Mouse (Mus musculus): ENCODE data around the gene Iapp.
"Not testable (repeated sequence)": the region's sequence is repeated elsewhere in the genome, so short reads cannot be mapped to it uniquely, and the experiment has no call there.

Gene Iapp

DNA sequence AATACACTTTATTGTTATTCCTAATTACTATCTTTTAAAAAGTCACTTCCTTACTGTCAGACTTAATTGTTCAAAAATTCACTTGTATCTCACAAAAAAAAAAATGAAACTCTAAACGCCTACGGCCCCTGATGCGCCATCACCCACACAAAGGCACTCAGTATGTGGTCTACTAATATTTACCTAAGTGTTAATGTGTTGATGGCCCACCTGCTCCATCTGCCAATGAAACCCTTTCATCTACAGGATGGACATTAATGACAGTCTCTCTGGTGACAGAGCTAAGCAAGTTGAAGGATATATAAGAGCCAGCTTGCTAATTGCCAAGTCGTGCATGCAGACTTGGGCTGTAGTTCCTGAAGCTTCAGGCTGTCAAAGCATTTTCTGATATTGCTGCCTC lies at the start of gene Iapp:
TSS of gene Iapp (plus strand) at position 326 of the 400 bp plus-strand sequence.
- no peak for DNase-seq (ENCODE audit: low read depth)

DNA sequence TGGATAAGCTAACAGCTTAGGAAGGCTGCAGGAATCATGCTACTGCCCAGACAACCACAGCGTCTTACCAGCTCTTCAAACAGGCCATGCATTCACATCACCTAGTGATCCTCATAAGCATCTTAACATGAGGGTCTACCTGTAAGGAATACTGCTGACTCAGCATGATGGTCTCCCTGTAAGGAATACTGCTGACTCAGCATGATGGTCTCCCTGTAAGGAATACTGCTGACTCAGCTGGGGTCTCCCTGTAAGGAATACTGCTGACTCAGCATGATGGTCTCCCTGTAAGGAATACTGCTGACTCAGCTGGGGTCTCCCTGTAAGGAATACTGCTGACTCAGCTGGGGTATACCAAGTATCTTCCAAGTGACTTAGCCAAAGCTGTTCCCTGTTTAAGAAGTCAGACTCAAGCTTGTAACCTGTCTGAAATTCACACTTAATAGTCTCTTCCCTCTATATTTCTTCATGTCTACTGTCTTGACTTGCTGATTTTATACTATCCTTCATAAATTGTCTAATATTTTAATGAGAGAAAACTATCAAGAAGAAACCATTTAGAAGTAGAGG lies 47.4 kb upstream of the Iapp start:
- not testable (repeated sequence) for DNase-seq (ENCODE audit: low read depth)

DNA sequence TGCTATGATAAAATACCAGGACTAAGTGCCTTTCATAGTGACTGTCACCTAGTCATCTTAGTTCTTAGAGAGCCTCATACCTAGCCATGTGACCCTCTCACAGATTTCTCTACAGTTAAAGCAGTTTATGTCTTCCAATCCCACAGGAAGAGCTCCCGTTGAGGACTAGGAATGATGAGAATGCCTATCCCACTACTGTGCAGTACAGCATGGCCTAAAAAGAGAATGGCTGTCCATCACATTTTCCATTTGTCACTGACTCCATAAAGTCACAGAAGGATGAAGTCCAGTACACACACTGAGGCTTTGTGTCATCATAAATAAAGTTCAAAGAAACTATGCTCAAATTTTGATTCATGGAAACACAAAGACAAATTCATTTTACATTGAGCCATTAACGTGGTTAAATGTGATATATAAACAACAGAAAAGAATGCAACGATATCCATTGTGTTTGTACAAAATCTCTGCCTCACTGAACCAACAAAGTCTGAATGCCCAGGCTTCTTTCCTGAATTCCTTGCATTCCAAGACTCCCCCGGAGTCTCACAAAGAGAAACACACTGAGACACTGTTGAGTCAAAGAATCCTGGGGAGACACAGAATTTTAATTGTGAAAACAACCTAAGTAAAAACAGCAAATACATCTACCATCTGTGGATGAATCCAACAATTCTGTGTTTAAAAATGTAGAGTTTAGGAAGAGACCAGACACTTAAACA lies 22.3 kb upstream of the Iapp start:
- no peak for DNase-seq (ENCODE audit: low read depth)

DNA sequence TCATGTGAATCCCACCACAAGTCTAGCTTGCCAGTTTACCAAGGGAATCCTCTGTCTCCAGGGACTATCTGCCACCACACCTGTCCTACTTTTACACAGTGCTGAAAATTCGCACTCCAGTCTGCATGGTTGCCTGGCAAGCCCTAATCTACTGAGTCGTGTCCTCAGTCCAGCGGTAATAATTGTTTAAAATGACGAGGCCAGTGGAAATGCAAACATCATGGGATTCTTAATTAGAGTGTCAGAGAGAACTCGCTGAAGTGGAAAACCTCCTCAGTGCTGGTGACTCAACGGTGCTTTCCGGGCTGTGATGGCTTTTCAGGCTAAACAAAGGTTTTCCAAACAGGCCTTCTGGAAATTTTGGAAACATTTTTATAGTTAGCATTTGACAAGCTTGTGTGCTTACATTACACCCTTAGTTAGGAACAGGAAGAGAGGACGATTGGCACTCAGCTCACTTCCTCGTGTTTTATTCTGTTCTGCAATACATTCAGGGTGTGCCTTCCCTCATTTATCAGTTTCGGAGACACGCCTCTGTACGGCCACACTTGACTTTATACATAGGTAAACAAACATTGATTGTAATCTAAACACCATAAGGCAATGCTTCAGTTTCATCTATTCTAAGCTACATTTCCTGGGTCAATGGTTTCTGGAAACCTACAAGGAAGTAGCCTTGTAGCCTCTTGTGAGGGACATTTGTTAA lies 8.7 kb upstream of the Iapp start:
- no peak for DNase-seq (ENCODE audit: low read depth)

DNA sequence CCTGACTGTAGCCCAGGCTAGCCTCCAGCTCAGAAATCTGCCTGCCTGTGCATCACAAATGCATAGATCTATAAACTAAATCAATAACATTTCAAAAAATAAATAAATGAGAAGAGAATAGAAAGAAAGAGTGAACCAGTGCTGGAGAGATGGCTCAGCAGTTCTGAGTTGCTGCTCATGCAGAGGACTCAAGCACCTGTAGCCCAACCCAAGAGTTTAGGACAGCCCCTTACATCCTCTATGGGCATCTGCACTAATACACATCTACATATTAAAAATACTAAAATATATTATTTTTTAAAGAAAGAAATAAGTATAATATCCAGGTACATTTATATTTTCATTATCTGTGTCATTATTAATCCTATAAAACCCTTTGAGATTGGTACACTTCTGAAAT lies 6.9 kb downstream of the Iapp start:
- no peak for DNase-seq (ENCODE audit: low read depth)

DNA sequence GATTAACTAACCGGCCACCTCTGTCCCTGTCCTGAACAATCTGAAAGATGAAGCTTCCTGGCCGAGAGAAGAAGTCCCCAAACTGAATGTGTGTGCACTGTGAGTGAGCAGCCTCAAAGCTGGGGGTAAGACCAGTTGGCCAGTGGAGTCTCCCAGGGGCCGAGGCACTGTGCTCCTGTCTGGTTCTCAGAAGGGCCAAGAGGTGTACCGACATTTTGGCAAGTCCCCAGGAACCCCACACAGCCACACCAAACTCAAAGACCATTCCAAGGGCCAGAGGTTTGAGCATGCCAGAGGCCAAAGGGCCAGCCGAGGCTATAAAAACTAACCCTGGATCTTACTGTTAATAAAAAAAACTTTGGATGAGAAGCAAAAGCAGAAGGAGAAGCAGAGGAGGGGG lies 16.1 kb downstream of the Iapp start:
- no peak for DNase-seq (ENCODE audit: low read depth)

DNA sequence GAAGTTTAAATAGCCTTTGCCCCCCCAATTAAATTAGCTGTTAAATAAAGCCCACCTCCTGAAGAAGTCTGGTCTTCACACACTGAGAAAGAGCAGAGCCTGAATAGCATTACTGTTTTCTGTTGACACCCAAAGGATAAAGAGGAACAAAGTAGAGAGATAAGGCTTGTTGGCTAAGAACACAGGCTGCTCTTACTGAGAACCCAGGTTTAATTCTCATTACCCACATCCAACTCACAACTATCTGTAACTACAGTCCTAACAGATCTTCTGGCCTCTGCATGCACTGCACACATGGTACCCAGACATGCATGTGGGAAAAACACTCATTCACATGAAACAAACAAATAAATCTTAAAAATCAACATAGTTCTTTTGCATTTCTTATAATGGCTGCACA lies 18.9 kb downstream of the Iapp start:
- no peak for DNase-seq (ENCODE audit: low read depth)

DNA sequence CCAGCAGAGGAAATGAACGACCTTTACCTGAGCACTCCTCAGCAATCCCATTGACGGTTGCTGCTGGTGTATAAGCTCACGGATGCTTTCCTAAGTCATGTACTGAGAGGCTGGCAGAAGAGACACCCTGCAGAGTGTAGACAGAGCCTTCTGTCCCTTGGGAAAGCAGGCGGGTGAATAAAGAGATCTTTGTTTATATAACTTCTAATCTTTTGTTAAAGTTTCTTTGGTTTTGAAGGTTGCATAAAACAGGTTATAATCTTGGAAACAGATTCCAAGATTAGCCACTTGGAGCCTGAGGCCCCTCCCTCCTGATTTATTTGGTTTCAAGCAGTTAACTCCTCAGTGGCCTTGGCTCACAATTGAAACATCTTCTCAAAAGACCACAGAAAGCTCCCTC lies 24.7 kb downstream of the Iapp start, which contains the start of gene Slco1a5:
TSS of gene Slco1a5 (minus strand) at position 101 of the 400 bp plus-strand sequence.
- DNase-seq (ENCODE audit: low read depth), result no peak

DNA sequence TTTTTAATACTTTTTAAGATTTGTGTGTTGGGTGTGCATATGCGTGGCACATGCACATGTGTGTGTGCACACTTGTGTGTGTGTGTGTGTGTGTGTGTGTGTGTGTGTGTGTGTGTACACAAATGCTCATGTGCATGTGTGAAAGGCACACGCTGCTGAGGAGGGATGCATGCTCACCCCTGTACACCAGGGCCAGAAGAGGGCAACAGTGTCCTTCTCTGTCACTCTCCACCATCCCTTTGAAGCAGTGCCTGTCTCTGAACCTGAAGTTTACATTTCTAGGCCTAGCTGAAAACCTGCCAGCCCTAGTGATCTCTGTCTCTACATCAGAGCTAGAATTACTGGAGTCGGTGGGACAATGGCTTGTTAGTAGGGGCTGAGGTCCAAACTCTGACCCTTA lies 28.4 kb downstream of the Iapp start:
- DNase-seq (ENCODE audit: low read depth), result no peak

DNA sequence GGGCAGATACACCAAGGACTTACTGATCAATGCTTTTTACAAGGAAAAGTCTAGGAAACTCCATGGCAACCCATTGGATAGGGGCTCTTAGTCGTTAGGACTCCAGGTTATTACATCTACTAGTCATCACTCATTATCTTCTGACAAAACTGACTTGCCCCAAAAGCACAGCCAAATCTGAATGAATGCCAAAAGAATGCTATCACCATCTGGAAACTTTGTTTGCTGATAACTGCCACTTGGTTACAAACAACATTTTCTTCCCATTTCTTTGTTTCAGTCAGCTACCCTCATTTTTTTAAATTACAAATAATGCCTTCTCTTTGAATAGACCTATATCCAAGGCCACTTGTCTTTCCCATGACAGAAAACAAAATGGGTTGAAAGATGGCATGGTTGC lies 31.0 kb downstream of the Iapp start:
- DNase-seq (ENCODE audit: low read depth), result no peak

DNA sequence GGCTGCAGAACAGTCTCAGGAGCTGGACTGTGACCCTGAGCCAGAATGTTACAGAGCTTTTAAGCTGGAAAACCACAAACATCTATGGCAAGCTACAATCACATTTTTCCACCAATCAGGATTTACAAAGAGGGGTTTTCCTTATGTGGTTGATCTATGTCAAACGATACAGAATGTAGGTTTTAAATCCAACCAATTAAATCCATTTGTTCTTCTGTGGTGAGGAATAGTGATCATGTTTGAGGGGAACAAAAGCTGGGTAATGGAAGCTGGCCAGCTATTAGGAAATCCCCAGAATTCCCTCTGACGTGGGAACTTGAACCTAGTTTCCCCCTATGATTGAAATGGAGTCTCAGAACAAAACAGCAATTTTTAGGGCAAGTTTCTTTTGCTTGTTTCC lies 40.7 kb downstream of the Iapp start:
- DNase-seq (ENCODE audit: low read depth), result no peak

DNA sequence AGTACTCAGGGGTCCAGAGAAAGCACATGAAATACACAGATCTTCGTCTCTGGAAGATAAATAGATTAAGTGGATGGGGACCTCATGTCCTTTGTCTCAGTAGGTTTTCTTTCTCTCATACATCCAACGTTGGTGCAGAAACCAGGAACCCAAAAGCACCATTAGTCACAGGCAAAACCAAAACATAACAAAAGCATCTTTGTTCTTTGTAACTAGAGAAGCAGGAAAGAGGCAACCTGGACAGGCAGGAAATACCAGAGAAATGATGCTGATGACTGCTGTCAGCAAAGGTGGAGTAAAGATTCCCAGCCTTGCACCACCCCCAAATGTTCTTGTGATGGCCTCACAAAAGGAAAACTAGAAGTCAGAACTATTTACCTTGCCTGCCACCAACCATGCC lies 41.4 kb downstream of the Iapp start:
- no peak for DNase-seq (ENCODE audit: low read depth)

DNA sequence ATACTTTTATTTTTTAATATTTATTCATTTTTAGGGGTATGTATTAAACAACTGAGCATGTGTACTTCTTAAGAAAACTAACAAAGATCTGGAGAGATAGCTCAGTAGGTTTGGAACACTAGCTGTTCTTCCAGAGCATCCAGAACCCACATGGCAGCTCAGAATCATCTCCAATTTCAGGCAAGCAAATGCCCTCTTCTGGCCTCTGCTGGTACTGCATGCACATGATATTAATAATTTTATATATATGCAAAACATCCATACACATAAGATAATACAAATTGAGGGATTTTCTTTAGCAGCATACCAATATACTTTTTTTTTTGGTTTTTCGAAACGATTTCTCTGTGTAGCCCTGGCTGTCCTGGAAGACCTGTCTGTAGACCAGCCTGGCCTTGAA lies 45.3 kb downstream of the Iapp start:
- DNase-seq (ENCODE audit: low read depth), result peak; percentile 79

DNA sequence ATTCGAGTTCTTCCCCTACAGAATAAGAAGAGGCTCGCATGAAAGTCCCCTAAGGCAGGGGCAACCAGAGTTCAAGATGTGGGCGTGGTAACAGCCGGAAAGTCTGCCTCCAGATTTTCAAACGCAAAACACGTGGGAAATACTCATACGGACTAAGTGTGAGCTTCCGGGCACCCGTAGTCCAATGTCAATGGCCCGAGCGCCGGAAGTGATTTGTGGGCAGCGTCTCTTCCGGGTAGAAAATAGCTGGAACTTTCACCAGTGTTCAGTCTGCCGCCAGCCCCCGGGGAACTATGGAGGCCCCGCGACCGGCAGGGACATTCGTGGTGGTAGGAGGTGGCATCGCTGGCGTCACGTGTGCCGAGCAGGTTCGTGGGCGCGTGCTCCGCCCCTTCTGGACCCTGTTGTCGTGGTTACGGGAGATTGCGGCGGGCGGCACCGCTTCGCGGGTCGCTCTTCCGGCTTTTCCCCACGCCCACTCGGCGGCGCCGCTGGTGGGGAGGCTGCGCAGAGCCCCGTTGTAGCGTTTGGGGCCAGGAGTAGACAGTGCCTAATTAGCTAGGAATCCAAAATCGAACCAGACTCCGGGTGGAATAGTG lies 47.3 kb downstream of the Iapp start, which contains the start of gene Pyroxd1:
TSS of gene Pyroxd1 (plus strand) at position 215 of the 599 bp plus-strand sequence.
- peak; percentile 94 for DNase-seq (ENCODE audit: low read depth)

DNA sequence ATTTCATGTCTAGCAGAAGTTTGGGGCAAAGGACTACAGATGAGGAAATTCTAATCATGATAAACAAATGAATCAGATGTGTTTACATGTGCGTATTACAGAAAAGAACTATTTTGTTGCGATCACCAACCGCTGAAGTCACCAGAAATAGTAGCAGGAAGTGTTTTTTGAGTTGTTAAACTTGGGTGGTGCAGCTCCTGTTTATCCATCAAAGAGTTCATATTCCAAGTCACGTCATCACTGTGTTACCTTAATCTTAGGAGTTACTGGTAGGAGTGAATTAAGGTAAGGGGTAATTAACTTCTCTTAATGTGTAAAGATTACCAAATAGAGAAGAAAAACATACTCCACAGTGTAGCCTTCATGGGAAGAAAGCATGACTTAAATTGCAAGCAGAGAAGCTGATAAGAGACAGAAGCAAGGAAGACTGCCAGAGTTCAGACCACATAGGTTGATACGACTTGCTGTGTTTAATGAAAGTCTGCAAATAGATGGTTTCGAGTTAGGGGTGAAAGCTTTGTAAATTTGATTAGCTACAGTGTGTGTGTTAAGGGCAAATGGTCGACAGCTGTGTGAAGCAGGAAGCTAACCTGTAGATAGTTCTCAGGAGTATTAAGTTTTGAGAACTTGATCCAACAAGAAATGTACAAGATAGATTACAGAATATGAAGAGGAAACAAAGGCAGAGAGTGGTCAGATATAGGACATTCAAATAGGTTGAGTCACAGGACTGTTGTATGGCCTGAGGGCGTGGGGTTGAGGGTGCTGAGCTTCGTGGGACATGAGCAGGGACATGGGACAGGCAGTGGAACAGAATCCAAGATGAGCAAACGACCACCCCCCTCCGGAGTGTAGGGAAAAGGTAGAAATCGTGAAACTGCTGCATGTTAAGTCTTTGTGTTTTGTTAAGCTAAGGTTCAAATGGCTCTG lies 48.2 kb downstream of the Iapp start:
- peak; percentile 57 for DNase-seq (ENCODE audit: low read depth)

DNA sequence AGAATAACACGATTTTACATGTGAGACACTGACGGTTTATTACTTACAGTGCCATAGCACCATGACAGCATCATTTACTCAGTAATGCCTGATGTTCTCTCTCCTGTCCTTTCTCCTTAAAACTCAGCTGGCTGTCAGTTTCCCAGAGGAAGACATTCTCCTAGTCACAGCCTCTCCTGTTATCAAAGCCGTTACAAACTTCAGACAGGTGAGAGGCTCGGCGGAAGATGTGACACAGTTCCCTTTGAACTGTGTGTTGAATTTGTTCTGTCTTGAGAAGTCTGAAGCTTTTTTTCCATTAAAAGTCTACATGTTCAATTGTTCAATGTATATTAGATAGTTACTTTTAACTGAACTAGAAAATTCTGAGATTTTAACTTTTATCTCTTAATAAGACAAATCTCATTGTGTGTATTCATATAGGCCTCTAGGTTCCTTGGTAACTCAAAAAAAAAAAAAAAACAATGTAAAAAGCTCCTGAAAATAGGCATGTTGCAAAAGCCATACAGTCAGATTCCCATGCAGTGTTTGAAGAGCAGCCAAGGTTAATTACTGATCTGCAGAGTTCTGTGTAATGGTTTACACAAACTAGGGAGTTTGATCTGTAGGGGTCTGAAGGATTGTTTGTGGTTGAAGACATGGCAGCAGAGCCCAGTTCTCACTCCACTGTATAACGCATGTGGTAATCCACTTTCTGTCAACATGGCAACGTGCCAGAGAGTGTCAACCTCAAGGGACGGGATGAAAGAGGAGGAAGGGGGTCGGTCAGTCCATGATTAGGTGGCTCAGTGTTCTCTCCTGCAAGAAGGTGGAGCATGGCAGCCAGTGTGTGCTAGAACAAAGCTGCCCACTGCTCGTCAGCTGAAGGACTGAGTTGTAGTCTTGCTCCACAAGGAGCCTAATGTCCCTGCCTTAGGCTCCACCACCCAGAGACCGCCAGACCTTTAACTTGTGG lies 49.5 kb downstream of the Iapp start:
- DNase-seq (ENCODE audit: low read depth), result no peak

DNA sequence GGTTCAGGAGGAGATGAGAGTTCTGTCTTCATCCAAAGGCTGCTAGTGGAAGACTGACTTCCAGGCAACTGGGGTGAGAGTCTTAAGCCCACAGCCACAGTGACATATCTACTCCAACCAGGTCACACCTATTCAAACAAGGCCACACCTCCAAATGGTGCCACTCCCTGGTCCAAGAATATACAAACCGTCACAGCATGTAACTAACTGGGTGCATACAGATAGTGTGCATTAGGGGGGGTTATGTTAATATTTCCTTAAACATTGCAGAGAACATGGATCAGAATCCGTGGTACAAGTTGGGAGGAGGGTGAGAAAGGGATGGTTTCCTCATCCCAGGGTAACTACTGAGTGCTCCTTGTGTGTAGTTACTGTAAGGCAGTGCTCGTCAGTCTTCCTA lies 53.9 kb downstream of the Iapp start:
- not testable (repeated sequence) for DNase-seq (ENCODE audit: low read depth)

All from induced T-regulatory cell, adult 2 months (primary cell).